Mouse (Mus musculus): ENCODE measurements around the gene Iqschfp. TPM values are rescaled to one million over a fixed set of nuclear protein-coding genes. Genes with fewer than 3 reads are reported as not detected.
"Not testable (repeated sequence)": the region's sequence is repeated elsewhere in the genome, so short reads cannot be mapped to it uniquely, and the experiment has no call there.

The Iqschfp gene
- polyA plus RNA-seq, 1 experiment from 2014 or later = not detected

- no peak for ATAC-seq
- Histone ChIP-seq H3K36me3 (ENCODE audit: insufficient read depth, low read length) (no peaks in the 10 kb centered on the region), H3K4me3 (ENCODE audit: low read depth, low read length) (no peak overlapping the region), H3K27ac (ENCODE audit: low read length) (no peak overlapping the region), H3K27me3 (replicated peaks; ENCODE audit: insufficient read depth, low read length) (no peaks in the 10 kb centered on the region), H3K4me2 (replicated peaks; ENCODE audit: low read depth, low read length) (no peak overlapping the region), H3K9me3 (ENCODE audit: low read length) (no peaks in the 10 kb centered on the region), H3K9ac (replicated peaks; ENCODE audit: low read depth) (no peak overlapping the region), H3K4me1 (ENCODE audit: insufficient read depth, low read depth, low read length) (no peaks in the 10 kb centered on the region)
- DNase-seq (ENCODE audit: low spot score) = no peak
- no peak for TF ChIP-seq CTCF (IDR thresholded peaks at IDR 0.05)
- no peak for TF ChIP-seq EP300 (IDR thresholded peaks at IDR 0.05)
- WGBS = 59% methylated on average over 4 of the region's 4 CpGs
These were observed 185.4 kb downstream of the Iqschfp start for GRCm38 (mm10) chr3:68077406-68077805.

GRCm38 (mm10) chr3:68085024-68085423 is 193.0 kb downstream of the Iqschfp start:
- no peaks in the 10 kb centered on the region for H3K36me3 ChIP-seq (ENCODE audit: insufficient read depth, low read length)
- no peaks in the 10 kb centered on the region for H3K9me3 ChIP-seq (ENCODE audit: low read length)
- DNase-seq (ENCODE audit: low spot score) (no peak), ATAC-seq (no peak)
- no peak overlapping the region for H3K27ac ChIP-seq (ENCODE audit: low read length)
- WGBS = 52% methylated on average over 2 of the region's 2 CpGs
- no peak overlapping the region for H3K9ac ChIP-seq (replicated peaks; ENCODE audit: low read depth)
- H3K27me3 ChIP-seq (replicated peaks; ENCODE audit: insufficient read depth, low read length) = no peaks in the 10 kb centered on the region
- TF ChIP-seq CTCF (IDR thresholded peaks at IDR 0.05) (no peak), EP300 (IDR thresholded peaks at IDR 0.05) (no peak)
- no peak overlapping the region for H3K4me3 ChIP-seq (ENCODE audit: low read depth, low read length)
- H3K4me2 ChIP-seq (replicated peaks; ENCODE audit: low read depth, low read length) = no peak overlapping the region
- H3K4me1 ChIP-seq (ENCODE audit: insufficient read depth, low read depth, low read length) = no peaks in the 10 kb centered on the region

- Histone ChIP-seq H3K4me1 (ENCODE audit: insufficient read depth, low read depth, low read length) (no peaks in the 10 kb centered on the region), H3K4me2 (replicated peaks; ENCODE audit: low read depth, low read length) (no peak overlapping the region), H3K9me3 (ENCODE audit: low read length) (no peaks in the 10 kb centered on the region), H3K27me3 (replicated peaks; ENCODE audit: insufficient read depth, low read length) (no peaks in the 10 kb centered on the region), H3K27ac (ENCODE audit: low read length) (no peak overlapping the region), H3K36me3 (ENCODE audit: insufficient read depth, low read length) (no peaks in the 10 kb centered on the region), H3K9ac (replicated peaks; ENCODE audit: low read depth) (no peak overlapping the region), H3K4me3 (ENCODE audit: low read depth, low read length) (no peak overlapping the region)
- no peak for TF ChIP-seq EP300 (IDR thresholded peaks at IDR 0.05)
- no peak for TF ChIP-seq CTCF (IDR thresholded peaks at IDR 0.05)
- WGBS = 79% methylated on average over 4 of the region's 4 CpGs
- no peak for DNase-seq (ENCODE audit: low spot score)
- no peak for ATAC-seq
These were observed 200.1 kb downstream of the Iqschfp start for GRCm38 (mm10) chr3:68092108-68092507.

GRCm38 (mm10) chr3:68096724-68097431 is 204.8 kb downstream of the Iqschfp start:
- TF ChIP-seq EP300 (IDR thresholded peaks at IDR 0.05) (no peak), CTCF (IDR thresholded peaks at IDR 0.05) (no peak)
- Histone ChIP-seq H3K36me3 (ENCODE audit: insufficient read depth, low read length) (no peaks in the 10 kb centered on the region), H3K9ac (replicated peaks; ENCODE audit: low read depth) (no peak overlapping the region), H3K9me3 (ENCODE audit: low read length) (no peaks in the 10 kb centered on the region), H3K4me1 (ENCODE audit: insufficient read depth, low read depth, low read length) (no peaks in the 10 kb centered on the region), H3K27ac (ENCODE audit: low read length) (no peak overlapping the region), H3K27me3 (replicated peaks; ENCODE audit: insufficient read depth, low read length) (no peaks in the 10 kb centered on the region), H3K4me2 (replicated peaks; ENCODE audit: low read depth, low read length) (no peak overlapping the region), H3K4me3 (ENCODE audit: low read depth, low read length) (no peak overlapping the region)
- no peak for DNase-seq (ENCODE audit: low spot score)
- no peak for ATAC-seq
- 65% methylated on average over 4 of the region's 4 CpGs for WGBS

GRCm38 (mm10) chr3:68099561-68099960 is 207.5 kb downstream of the Iqschfp start:
- not testable (repeated sequence) for H3K4me3 ChIP-seq (ENCODE audit: low read depth, low read length); H3K27me3 ChIP-seq (replicated peaks; ENCODE audit: insufficient read depth, low read length); H3K27ac ChIP-seq (ENCODE audit: low read length); H3K9me3 ChIP-seq (ENCODE audit: low read length); H3K9ac ChIP-seq (replicated peaks; ENCODE audit: low read depth); H3K4me2 ChIP-seq (replicated peaks; ENCODE audit: low read depth, low read length); ATAC-seq; H3K36me3 ChIP-seq (ENCODE audit: insufficient read depth, low read length); H3K4me1 ChIP-seq (ENCODE audit: insufficient read depth, low read depth, low read length); DNase-seq (ENCODE audit: low spot score)
- WGBS = 81% methylated on average over 6 of the region's 6 CpGs

GRCm38 (mm10) chr3:68101343-68101742 is 209.3 kb downstream of the Iqschfp start:
- no peak for ATAC-seq
- Histone ChIP-seq H3K27me3 (replicated peaks; ENCODE audit: insufficient read depth, low read length) (no peaks in the 10 kb centered on the region), H3K4me1 (ENCODE audit: insufficient read depth, low read depth, low read length) (no peaks in the 10 kb centered on the region), H3K4me3 (ENCODE audit: low read depth, low read length) (no peak overlapping the region), H3K9ac (replicated peaks; ENCODE audit: low read depth) (no peak overlapping the region), H3K4me2 (replicated peaks; ENCODE audit: low read depth, low read length) (no peak overlapping the region), H3K36me3 (ENCODE audit: insufficient read depth, low read length) (no peaks in the 10 kb centered on the region), H3K9me3 (ENCODE audit: low read length) (no peaks in the 10 kb centered on the region), H3K27ac (ENCODE audit: low read length) (no peak overlapping the region)
- peak; percentile 5 for DNase-seq (ENCODE audit: low spot score)
- 37% methylated on average over 4 of the region's 4 CpGs for WGBS
- no peak for TF ChIP-seq CTCF (IDR thresholded peaks at IDR 0.05)
- 0 out of 2 replicates have a peak, but pooled peaks have one; percentile 44 for TF ChIP-seq EP300 (IDR thresholded peaks at IDR 0.05)

All from lung, postnatal 0 days (tissue).